Mouse (Mus musculus): ENCODE measurements around the gene Myl6.
A peak's percentile ranks its signal among the peaks of the same experiment; 100 is the strongest.
"Not testable (repeated sequence)": the region's sequence is repeated elsewhere in the genome, so short reads cannot be mapped to it uniquely, and the experiment has no call there.

The Myl6 gene

DNA sequence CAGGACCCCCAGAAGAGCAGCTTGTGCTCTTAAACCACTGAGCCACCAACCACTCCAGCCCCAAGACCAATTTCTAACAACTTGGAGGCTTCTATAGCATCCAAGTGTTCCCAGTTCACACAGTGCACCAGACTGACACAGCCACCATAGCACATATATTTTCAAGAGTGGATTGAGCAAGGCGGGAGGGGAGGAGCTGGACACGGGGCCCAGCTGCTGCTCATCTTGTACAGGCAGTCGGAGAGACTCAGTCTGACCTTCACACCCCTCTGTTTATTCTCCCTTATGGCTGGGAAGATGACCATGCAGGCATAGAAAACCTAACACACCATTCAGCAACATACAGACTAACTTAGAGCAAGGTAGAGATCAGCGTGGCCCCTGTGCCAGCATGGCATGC lies 15.9 kb upstream of the Myl6 start:
- DNase-seq (ENCODE audit: low read depth), result no peak

DNA sequence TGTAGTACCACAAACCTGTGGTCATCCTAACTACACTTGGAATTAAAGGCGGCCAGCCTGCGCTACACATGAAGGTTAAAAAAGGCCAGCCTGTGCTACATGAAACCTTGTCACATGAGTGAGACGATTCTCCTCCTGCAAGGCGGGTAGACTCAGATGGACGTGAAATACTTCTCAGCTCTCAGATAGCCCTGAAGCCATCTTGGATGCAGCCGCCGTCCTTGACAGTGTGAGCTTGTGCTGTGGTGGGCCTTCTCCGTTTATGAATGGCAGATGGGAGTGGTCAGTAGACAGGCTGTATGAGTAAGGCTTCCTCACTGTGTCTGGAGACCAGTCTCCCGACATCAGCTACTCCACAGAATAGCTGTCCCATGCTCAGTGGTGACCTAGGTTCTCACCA lies 15.3 kb upstream of the Myl6 start:
- no peak for DNase-seq (ENCODE audit: low read depth)

DNA sequence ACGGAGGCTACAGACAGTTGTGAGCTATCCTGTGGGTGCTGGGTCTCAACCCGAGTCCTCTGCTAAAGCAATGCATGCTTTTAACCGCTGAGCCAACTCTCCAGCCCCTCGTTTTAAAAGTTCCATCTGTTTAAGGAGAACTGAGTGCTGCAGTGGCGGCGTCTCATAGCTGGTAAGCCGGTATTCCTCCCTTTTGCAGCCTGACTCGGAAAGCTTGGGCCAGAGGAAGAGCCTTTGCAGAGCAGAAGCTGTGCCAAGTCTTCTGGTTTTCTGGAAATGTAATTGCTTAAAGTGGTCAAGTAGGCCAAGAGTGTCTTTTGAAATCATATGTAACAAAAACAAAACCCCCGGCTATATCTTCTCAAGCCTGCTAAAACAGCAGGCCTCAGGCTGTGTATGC lies 14.3 kb upstream of the Myl6 start:
- no peak for DNase-seq (ENCODE audit: low read depth)

DNA sequence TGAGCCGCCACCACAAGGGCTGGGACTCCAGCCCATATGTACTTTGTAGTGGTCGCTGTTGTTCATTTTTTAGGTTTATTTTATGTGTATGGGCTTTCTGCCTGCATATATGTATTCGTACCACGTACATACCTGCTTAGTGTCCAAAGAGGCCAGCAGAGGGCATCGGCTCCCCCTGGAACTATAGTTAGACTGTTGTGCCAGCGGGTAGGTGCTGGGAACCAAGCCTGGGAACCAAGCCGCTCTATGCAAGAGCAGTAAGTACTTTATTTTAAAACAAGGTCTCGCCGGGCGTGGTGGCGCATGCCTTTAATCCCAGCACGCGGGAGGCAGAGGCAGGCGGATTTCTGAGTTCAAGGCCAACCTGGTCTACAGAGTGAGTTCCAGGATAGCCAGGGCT lies 12.0 kb upstream of the Myl6 start:
- no peak for DNase-seq (ENCODE audit: low read depth)

- not testable (repeated sequence) for DNase-seq (ENCODE audit: low read depth)
These were observed 11.4 kb upstream of the Myl6 start for GRCm38 (mm10) chr10:128505371-128505667.

DNA sequence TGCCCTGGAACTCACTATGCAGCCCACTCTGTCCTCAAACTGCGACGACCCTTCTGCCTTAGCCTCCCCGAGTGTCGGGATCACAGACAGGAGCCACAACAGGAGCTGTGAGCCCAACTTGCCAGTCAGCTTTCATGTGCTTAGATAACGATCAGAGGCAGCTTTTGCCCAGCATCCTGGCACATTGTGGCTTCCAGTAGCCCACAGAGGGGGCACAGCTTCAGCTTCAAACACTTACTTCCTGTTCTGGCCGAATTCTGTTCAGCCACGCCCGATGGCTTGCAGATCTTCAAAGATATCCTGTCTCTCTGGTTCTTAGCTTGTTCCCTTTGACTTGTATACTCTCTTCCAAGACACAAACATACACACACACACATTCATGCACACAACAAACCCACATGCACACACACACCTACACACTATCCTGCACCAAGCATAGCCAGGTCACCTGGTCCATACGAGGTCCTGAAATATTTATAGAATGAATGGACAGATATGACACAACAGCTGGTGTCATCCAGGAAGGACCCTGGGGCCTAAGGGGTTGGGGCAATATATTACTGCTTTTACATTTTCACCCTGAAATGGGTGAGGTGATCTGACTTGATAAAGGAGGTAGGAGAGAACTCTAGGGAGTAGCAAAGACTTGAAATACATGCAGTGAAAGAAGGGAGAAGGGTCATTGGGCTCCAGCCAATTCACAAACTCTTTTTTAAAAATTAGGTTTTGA lies 10.9 kb upstream of the Myl6 start:
- DNase-seq (ENCODE audit: low read depth), result peak; percentile 34

DNA sequence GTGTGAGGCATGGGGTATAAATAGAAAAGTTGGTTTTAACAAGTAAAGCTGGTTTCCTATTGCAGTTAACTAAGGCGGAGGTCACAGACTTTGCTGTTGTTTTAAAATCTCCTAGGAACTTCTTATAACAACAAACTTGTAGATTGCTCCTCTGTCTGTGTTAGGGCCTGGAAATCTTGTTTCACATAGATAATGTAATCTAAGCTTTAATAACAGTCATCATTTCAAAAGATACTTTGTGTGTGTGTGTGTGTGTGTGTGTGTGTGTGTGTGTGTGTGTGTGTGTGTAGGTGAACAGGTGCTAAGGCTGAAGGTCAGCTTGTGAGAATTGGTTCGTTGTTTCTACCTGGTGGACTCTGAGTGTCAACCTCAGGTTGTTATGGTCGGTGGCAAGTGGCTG lies 10.1 kb upstream of the Myl6 start:
- DNase-seq (ENCODE audit: low read depth), result no peak

DNA sequence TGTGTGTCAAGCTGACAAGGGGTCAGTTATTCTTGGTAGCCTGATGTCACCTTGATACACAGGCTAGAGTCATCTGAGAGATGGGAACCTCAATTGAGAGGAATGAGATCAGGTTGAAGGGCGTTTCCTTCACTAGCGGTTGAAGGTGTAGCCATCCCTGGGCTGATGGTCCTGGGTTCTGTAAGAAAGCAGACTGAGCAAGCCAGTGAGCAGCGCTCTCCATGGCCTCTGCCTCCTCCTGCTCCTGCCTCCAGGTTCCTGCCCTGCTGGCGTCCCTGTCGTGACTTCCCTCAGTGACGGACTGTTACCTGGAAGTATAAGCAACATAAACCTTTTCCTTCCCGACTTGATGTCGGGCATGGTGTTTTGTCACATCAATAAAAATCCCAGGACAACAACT lies 9.6 kb upstream of the Myl6 start:
- no peak for DNase-seq (ENCODE audit: low read depth)

DNA sequence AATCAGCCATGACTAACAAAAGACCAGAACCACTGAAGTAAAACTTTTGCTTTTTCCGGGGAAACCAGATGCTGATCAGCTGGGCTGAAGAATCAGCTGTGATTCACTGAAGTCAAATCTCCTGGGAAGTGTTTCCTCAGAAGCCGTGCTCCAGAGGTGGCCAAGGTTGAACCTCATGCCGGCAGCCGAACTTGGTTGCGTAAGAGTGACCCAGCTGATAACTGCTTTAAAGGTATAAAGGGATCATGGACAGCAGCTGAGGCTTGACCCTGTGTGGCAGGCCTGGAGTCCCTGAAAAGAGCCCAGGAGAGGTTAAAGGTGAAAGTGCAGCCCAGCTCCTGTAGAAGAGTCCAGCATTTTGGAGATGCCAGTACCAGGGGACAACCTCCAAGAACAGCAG lies 8.4 kb upstream of the Myl6 start:
- DNase-seq (ENCODE audit: low read depth), result no peak

- DNase-seq (ENCODE audit: low read depth), result no peak
These were observed 5.2 kb upstream of the Myl6 start for GRCm38 (mm10) chr10:128499116-128499671.

GRCm38 (mm10) chr10:128498590-128498989 lies 4.6 kb upstream of the Myl6 start, which contains the start of gene Myl6b:
Myl6b (minus strand) TSS chr10:128498685.
- peak; percentile 94 for DNase-seq (ENCODE audit: low read depth)

DNA sequence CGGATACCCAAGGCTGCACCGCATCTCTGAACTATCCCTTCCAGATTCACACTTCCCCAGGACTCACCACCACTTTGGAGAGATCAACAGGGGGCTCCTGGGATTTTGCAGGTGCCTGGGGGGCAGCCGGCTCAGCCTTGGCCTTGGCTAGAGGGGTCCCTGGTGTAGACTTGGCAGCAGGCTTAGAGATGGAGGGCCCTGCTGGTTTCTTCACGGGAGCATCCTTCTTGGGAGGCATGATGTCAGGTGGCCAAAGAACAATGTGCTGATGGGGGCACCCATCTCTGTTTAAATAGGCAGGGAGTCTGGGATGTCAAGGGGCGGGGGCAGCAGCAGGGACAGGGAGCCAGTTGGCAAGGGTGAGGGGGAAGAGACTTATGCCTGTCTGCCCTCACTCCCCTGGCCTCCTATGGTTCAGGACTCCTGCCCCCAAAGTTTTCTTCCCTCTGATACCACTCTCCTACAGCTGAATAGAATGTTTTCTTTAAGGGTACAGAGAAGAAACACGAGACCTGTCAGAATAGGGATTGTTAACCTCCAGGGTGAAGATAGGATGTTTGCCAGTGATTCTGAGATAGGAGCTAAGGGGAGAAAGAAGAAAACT lies 3.3 kb upstream of the Myl6 start:
- no peak for DNase-seq (ENCODE audit: low read depth)

DNA sequence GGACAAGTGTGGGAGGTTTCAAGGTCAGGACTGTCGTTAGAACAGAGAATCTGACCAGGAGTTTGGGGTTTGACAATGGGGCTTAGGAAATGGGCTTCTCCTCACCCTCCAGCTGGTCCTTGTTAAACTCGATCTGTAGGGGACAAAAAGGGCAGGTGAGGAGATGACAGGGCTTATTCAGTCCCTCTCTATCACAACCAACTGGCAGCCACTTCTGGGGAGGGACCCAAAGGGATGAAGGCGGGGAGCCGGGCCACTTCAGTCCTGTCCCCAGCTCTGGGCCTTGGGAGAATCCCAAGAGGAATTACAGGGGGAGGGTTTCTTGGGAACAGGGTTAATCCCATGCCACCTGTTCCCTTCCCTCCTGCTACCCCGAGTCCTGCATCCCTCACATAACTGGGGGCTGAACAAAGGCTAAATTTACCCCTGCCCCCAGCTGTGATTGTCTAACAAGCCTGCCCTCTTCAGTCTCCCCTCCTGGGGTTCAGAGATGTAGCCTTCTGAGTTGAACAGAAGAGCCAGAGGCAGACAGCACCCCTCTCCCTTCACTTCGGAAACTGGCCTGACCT lies 2.6 kb upstream of the Myl6 start:
- no peak for DNase-seq (ENCODE audit: low read depth)

GRCm38 (mm10) chr10:128495903-128496302 lies 2.0 kb upstream of the Myl6 start:
- no peak for DNase-seq (ENCODE audit: low read depth)

- DNase-seq (ENCODE audit: low read depth), result no peak
These were observed 1.3 kb upstream of the Myl6 start for GRCm38 (mm10) chr10:128495270-128495669.

GRCm38 (mm10) chr10:128494667-128495245 lies 811 bp upstream of the Myl6 start:
- DNase-seq (ENCODE audit: low read depth), result no peak

- no peak for DNase-seq (ENCODE audit: low read depth)
These were observed 638 bp downstream of the Myl6 start for GRCm38 (mm10) chr10:128493319-128493694.

DNA sequence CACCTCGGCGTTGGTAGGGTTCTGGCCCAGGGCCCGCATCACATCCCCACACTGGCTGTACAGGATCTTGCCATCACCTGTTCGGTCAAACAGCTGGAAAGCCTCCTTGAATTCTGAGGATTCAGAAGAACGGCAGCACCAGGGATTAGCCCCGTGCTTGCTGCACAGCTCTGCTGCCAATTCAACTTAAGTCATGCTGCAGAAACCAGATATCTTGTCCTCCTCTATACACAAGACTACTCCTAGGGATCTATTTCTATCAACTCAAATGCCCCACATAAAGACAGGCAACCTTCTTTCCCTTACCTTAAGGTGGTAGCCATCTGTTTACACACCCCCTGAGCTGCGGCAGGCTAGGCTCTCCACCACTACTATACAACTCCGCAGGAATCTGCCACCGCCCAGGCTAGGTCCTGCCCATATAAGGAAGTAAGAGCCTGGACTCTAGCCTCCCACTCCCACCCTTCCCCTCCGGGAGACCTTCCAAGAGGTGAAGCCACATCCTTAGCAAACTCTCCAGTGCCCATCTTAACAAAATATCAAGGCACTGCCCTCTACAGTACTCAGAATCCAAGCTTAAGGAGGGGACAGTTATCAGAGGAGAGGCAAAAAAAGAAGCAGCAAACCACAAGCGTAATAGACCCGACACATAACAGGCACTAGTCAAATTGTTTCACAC lies 1.2 kb downstream of the Myl6 start:
- DNase-seq (ENCODE audit: low read depth), result no peak

DNA sequence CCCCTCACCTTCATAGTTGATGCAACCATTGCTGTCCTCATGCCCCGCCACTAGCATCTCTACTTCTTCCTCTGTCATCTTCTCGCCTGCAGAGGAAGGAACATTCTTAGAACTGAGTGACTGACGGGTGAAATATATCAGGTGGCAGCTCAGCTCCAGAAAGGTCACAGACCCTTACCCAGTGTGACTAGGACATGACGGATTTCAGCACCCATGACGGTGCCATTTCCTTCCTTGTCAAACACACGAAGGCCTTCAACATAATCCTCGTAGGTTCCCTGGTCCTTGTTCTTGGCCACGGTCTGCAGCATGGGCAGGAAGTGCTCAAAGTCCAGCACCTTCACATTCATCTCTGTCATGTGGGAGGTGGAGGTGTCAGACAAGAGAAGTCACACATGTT lies 1.9 kb downstream of the Myl6 start:
- not testable (repeated sequence) for DNase-seq (ENCODE audit: low read depth)

- no peak for DNase-seq (ENCODE audit: low read depth)
These were observed 2.5 kb downstream of the Myl6 start for GRCm38 (mm10) chr10:128491495-128491894.

GRCm38 (mm10) chr10:128490912-128491311 lies 3.0 kb downstream of the Myl6 start:
- no peak for DNase-seq (ENCODE audit: low read depth)

- no peak for DNase-seq (ENCODE audit: low read depth)
These were observed 3.7 kb downstream of the Myl6 start for GRCm38 (mm10) chr10:128490232-128490631.

- DNase-seq (ENCODE audit: low read depth), result no peak
These were observed 4.2 kb downstream of the Myl6 start for GRCm38 (mm10) chr10:128489785-128490184.
